Mouse (Mus musculus): ENCODE measurements at regions not wholly inside any gene's neighbourhood (a gene's known extent, or its start where the extent isn't known, plus 50 kb on each side); places are given as distances from the start of the nearest gene placed in this dataset.

GRCm38 (mm10) chrX:10770575-10770974 is 55.8 kb downstream of the Mid1ip1 start:
- no peak for DNase-seq (ENCODE audit: inconsistent age in 2 of 2, low spot score in 1 of 2)

GRCm38 (mm10) chrX:10775714-10776515 is 61.1 kb downstream of the Mid1ip1 start:
- DNase-seq (ENCODE audit: inconsistent age in 2 of 2, low spot score in 1 of 2): no peak

- no peak for DNase-seq (ENCODE audit: inconsistent age in 2 of 2, low spot score in 1 of 2)
Observed at GRCm38 (mm10) chrX:10776516-10776818, 61.7 kb downstream of the Mid1ip1 start.

- DNase-seq (ENCODE audit: inconsistent age in 2 of 2, low spot score in 1 of 2): no peak
Observed at GRCm38 (mm10) chrX:10778014-10778413, 63.2 kb downstream of the Mid1ip1 start.

- no peak for DNase-seq (ENCODE audit: inconsistent age in 2 of 2, low spot score in 1 of 2)
Observed at GRCm38 (mm10) chrX:10786359-10786758, 71.5 kb downstream of the Mid1ip1 start.

- no peak for DNase-seq (ENCODE audit: inconsistent age in 2 of 2, low spot score in 1 of 2)
Observed at GRCm38 (mm10) chrX:10787057-10787456, 72.2 kb downstream of the Mid1ip1 start.

- DNase-seq (ENCODE audit: inconsistent age in 2 of 2, low spot score in 1 of 2): no peak
Observed at GRCm38 (mm10) chrX:10820313-10820920, 105.6 kb downstream of the Mid1ip1 start.

GRCm38 (mm10) chrX:10833681-10834080 is 118.9 kb downstream of the Mid1ip1 start:
- DNase-seq (ENCODE audit: inconsistent age in 2 of 2, low spot score in 1 of 2): no peak

GRCm38 (mm10) chrX:10857089-10857488 is 142.3 kb downstream of the Mid1ip1 start:
- no peak for DNase-seq (ENCODE audit: inconsistent age in 2 of 2, low spot score in 1 of 2)

GRCm38 (mm10) chrX:10857668-10858067 is 142.9 kb downstream of the Mid1ip1 start:
- no peak for DNase-seq (ENCODE audit: inconsistent age in 2 of 2, low spot score in 1 of 2)

GRCm38 (mm10) chrX:10871613-10872012 is 156.8 kb downstream of the Mid1ip1 start:
- DNase-seq (ENCODE audit: inconsistent age in 2 of 2, low spot score in 1 of 2): no peak

GRCm38 (mm10) chrX:10877856-10878255 is 163.0 kb downstream of the Mid1ip1 start:
- DNase-seq (ENCODE audit: inconsistent age in 2 of 2, low spot score in 1 of 2): no peak

GRCm38 (mm10) chrX:10878922-10879321 is 164.1 kb downstream of the Mid1ip1 start:
- no peak for DNase-seq (ENCODE audit: inconsistent age in 2 of 2, low spot score in 1 of 2)

- DNase-seq (ENCODE audit: inconsistent age in 2 of 2, low spot score in 1 of 2): peak in 1 of 2 experiments; percentile 20
Observed at GRCm38 (mm10) chrX:10883729-10884464, 169.1 kb downstream of the Mid1ip1 start.

GRCm38 (mm10) chrX:10892815-10893214 is 178.0 kb downstream of the Mid1ip1 start:
- DNase-seq (ENCODE audit: inconsistent age in 2 of 2, low spot score in 1 of 2): no peak

GRCm38 (mm10) chrX:10896193-10896955 is 181.6 kb downstream of the Mid1ip1 start:
- no peak for DNase-seq (ENCODE audit: inconsistent age in 2 of 2, low spot score in 1 of 2)

GRCm38 (mm10) chrX:10902686-10903085 is 187.9 kb downstream of the Mid1ip1 start:
- DNase-seq (ENCODE audit: inconsistent age in 2 of 2, low spot score in 1 of 2): peak in 1 of 2 experiments; percentile 37

GRCm38 (mm10) chrX:10904072-10904471 is 189.3 kb downstream of the Mid1ip1 start:
- DNase-seq (ENCODE audit: inconsistent age in 2 of 2, low spot score in 1 of 2): no peak

GRCm38 (mm10) chrX:10904889-10905288 is 190.1 kb downstream of the Mid1ip1 start:
- no peak for DNase-seq (ENCODE audit: inconsistent age in 2 of 2, low spot score in 1 of 2)

- DNase-seq (ENCODE audit: inconsistent age in 2 of 2, low spot score in 1 of 2): no peak
Observed at GRCm38 (mm10) chrX:10911127-10912061, 196.6 kb downstream of the Mid1ip1 start.
